Mouse (Mus musculus) natural killer cell, adult 2 months (primary cell): ENCODE results near the gene E130308A19Rik.

ENCODE experiments used
- DNase-seq, 2 experiments: peaks; one replicate each; pipeline ENCODE4 v3.0.0; 2022; ENCODE audit warnings: low spot score in 2 of 2

The E130308A19Rik gene

GRCm38 (mm10) chr4:59639163-59639562 lies 13.2 kb downstream of the E130308A19Rik start:
- DNase-seq: no peak

GRCm38 (mm10) chr4:59640720-59641119 lies 14.7 kb downstream of the E130308A19Rik start:
- DNase-seq: no peak

DNA sequence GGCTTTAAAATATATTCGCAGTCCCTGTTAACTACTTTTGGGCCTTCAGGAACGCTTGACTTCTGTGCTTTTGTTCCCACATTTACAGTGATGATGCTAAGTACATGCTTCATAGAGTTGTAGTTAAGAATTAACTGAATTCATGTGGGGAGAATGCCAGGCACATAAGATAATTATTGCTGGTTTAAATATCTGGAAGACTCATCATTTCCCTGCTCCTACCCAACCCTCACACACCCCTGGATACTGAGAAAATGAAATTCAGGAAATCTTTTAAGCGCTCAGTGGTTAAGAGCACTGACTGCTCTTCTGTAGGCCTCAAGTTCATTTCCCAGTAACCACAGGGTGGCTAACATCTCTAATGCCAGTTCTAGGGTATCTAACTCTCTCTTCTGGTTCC lies 16.0 kb downstream of the E130308A19Rik start:
- DNase-seq: no peak

DNA sequence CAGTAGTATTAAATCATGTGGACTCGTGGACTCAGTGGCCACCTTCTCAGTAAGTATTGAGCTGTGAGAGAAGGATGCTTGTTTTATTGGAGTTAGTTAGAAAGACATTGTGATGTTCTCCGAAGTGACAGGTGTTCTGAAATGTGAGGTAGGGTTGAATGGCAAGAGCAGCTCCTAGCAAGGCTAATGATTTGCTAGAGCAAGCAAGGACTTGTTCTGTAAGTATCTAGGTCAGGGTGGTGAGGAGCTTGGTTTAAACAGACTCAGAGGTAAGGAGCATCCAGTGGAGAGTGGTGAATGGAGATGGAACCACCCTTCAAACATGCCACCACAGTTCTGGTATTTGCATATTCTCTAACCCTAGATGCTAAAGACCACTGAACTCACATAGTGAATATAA lies 16.6 kb downstream of the E130308A19Rik start:
- no peak for DNase-seq

- DNase-seq: no peak
Observed at GRCm38 (mm10) chr4:59644431-59644830, 18.4 kb downstream of the E130308A19Rik start.

- DNase-seq: no peak
Observed at GRCm38 (mm10) chr4:59644992-59645391, 19.0 kb downstream of the E130308A19Rik start.

GRCm38 (mm10) chr4:59645610-59646009 lies 19.6 kb downstream of the E130308A19Rik start:
- no peak for DNase-seq

GRCm38 (mm10) chr4:59646020-59646696 lies 20.1 kb downstream of the E130308A19Rik start:
- DNase-seq: no peak

- no peak for DNase-seq
Observed at GRCm38 (mm10) chr4:59649119-59649518, 23.1 kb downstream of the E130308A19Rik start.

- DNase-seq: no peak
Observed at GRCm38 (mm10) chr4:59652166-59652681, 26.2 kb downstream of the E130308A19Rik start.

DNA sequence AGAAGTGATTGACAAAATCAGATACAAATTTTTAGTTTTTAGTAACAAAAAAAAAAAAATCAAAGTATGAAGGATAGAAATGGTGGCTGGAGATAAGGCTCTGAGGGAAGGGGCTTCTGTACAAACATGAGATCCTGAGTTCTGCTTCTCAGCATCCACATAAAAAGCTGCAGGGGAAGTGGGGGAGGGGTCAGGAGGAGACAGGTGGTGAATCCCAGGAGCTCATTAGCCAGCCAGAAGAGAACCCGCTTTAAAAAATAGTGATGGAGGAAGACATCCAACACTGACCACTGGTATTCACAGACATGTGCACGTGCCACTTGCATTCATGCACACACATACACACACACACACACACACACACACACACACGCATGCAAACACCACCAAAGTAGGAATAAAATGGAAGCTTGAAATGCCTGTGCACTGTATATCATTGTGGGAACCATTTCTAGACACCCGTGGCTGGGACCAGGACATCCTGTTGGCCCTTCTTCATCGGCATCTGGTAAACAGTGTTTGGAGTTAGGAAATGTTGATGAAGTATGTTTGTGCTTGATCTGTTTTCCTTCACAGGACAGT lies 30.1 kb downstream of the E130308A19Rik start:
- DNase-seq: no peak

- no peak for DNase-seq
Observed at GRCm38 (mm10) chr4:59662163-59662562, 36.2 kb downstream of the E130308A19Rik start.

DNA sequence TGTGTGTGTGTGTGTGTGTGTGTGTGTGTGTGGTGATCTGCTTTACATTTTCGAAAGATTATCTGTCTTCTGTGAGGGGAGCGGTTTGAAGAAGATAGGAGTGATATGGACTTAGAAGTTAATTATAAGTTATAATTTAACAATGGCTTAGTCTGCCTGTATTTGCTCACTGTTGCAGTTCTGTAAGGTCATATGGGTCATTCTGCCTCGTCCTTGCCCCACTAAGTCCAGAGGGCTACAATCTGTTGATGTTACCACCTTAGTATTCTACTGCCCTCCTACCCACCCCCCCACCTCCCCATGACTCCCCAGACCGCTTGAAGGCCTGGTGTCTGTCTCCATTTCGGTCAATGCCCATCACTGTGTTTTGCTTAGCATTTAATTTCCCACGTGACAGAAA lies 37.4 kb downstream of the E130308A19Rik start:
- no peak for DNase-seq

DNA sequence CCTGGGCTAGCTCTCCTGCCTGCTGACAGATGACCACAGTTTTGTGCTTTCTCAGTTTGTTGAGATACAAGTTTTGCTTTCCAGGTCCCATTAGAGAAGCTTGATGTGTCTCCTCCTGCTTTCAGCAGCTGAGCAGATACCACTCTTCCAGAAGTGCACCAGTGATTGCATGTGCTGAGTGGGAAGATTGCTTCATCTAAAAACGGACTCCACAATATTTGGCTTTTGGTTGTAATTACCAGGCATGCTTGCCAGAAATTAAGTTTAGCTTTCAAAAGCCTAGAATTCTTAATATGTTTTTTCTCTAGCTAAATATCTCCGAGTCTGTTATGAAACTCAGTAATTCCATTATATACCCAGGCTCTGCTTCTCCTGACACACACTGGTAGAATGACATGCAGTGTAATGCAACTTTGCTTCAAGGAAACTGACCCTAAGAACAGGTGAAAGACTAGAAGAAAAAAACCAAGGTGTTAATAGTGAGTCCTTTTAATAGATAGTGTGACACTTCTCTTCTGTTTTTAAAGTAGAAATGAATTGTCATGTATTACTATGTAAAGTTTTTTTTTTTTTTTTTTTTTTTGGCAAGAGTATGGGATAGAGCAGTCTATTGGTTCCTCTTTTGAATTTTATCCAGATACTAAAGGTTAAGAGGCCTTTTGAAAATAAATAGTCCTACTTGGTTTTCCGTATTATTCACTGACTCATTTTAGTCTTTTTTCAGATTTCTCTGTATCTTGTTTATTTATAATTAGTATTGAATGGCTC lies 40.7 kb downstream of the E130308A19Rik start:
- DNase-seq: no peak

- no peak for DNase-seq
Observed at GRCm38 (mm10) chr4:59668050-59668449, 42.0 kb downstream of the E130308A19Rik start.

GRCm38 (mm10) chr4:59669131-59669530 lies 43.1 kb downstream of the E130308A19Rik start:
- no peak for DNase-seq

DNA sequence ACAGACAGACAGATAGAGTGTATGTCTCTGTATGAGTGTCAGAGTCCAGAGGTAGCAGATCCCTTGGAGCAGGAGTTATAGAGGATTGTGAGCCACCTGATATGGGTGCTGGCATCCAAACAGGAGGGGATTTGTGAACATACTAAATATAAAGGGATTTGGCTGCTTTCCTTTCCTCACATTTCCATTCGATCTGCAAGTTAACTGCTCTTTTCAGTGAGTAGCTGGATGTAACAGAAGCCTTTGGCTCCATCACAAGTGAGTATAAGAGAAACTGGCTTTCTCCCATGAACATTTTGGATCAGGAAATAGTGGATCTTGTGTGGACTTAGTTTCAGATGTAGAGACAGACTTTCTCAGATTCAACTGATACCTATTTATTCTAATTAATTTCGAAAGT lies 44.0 kb downstream of the E130308A19Rik start:
- no peak for DNase-seq

- DNase-seq: no peak
Observed at GRCm38 (mm10) chr4:59673423-59674117, 47.6 kb downstream of the E130308A19Rik start.

DNA sequence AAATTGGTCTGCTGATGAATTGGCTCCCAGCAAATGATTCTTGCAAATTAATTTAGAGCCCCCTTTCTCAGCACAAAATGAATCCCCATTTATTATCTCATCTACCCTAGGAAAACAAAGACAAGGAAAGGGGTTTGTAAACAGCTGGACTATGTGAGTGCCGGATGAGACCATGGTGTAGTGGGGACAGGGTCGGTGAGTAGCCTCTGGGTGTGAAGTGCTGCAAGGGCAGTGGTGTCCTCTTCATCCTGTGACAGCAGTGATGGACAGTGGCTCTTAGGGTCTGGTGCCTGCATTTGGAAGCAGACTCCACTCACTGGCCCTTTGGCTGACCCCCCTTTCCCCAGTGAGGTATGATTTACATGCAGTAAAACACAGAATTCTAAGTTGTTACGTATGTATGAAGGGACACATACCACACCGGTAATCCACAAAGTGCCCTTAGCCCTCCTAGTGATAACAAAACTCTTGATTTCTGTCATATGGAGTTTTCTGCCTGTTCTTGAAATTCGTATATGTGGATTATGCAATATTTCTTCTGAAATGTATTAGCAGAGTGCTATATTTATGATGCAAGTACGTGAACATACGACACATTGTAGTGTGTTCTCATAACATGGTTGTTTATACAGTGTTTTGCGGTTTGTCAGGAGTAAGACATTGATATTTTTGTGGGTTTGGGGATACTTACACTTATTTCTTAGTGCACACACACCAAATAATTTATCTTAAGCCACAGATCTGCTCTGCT lies 49.1 kb downstream of the E130308A19Rik start:
- no peak for DNase-seq

DNA sequence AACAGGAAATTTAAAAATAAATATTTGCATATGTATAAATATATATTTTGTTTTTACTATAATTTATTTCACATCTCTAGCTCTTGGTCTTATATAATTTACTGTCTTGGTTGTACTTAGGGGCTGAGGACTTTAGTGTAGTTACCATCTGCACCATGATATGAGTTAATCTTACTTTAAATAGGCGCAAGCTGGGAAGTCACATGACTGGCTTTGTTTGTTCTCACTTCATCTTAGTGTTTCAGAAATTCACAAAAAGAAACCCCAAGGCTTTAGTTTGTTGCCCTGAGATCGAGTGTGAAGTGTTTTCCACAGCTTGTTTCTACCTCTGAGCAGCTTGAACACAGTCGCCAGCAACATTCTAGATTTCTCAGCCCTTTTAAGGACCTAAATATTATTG lies 49.7 kb downstream of the E130308A19Rik start:
- no peak for DNase-seq

DNA sequence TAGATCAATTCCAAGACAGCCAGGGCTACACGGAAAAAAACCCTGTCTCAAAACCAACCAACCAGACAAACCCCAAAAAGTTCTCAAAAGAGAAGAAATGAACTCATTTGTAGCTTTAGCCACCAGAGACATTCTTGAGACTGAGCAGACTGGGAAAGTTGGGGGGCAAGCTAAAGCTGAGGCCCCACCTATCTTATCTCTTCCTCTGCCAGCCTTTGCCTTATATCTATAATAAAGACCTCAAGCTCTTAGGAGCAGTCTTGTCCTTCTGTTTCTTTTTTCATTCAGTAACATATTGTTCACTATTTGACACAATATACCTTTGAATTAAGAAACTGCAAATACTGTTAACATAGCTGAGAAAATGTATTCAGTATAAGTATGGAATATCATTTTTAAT lies 55.4 kb downstream of the E130308A19Rik start:
- DNase-seq: no peak
